Mouse (Mus musculus) limb, embryonic 13.5 days (tissue): ENCODE data around the gene Utp15. TPM values are rescaled to one million over a fixed set of nuclear protein-coding genes. Genes with fewer than 3 reads are reported as not detected.

Experiments used
- ATAC-seq: fragments of 200-750 bp; cut with Nextera tagmentation; 2 replicates; pipeline ENCODE4 v1.8.0; 2017; ENCODE audit warnings: low read depth, moderate number of reproducible peaks, moderate TSS enrichment; ENCODE audit not compliant: low FRiP score
- H3K27ac ChIP-seq: fragments of 300-500 bp; sonication (generic); 2 replicates; pipeline ENCODE4 v1.5.1; 2015; ENCODE audit warnings: inconsistent platforms, mild to moderate bottlenecking, moderate library complexity
- H3K27me3 ChIP-seq: fragments of 300-500 bp; sonication (generic); 2 replicates; pipeline ENCODE4 v1.6.1; 2015; ENCODE audit warnings: mild to moderate bottlenecking, inconsistent platforms
- H3K36me3 ChIP-seq: fragments of 300-500 bp; sonication (generic); 2 replicates; pipeline ENCODE4 v1.6.1; 2015; ENCODE audit warnings: inconsistent platforms, mild to moderate bottlenecking, moderate library complexity
- H3K4me1 ChIP-seq: fragments of 300-500 bp; sonication (generic); 2 replicates; pipeline ENCODE4 v1.6.1; 2015; ENCODE audit warnings: inconsistent platforms
- H3K4me2 ChIP-seq: fragments of 300-500 bp; sonication (generic); replicated peaks from 2 replicates; pipeline ENCODE4 v1.6.1; 2015; ENCODE audit warnings: inconsistent platforms, mild to moderate bottlenecking, moderate library complexity
- H3K4me3 ChIP-seq: fragments of 300-500 bp; sonication (generic); 2 replicates; pipeline ENCODE4 v1.5.1; 2015; ENCODE audit warnings: moderate library complexity, mild to moderate bottlenecking, inconsistent platforms
- H3K9ac ChIP-seq: fragments of 300-500 bp; sonication (generic); 2 replicates; pipeline ENCODE4 v1.6.1; 2015; ENCODE audit warnings: mild to moderate bottlenecking, inconsistent platforms
- H3K9me3 ChIP-seq: fragments of 300-500 bp; sonication (generic); 2 replicates; pipeline ENCODE4 v1.6.1; 2016; ENCODE audit warnings: inconsistent platforms
- WGBS: fragments of 180-500 bp; shearing (Covaris S2); methylation state at CpG from one replicate; pipeline ENCODE4 v1.1.7; 2015; 5-methylcytosine and 5-hydroxymethylcytosine counted together
- polyA plus RNA-seq: library from polyadenylated mRNA; unstranded; fragments of >200 nt; fragmentation: Nextera tagmentation; extraction: Ambion mirVana; gene quantifications from 2 replicates; pipeline ENCODE4 v1.2.1, GENCODE M21; 2015

Gene Utp15
- 32.9 and 33.8 TPM in 2 replicates for polyA plus RNA-seq

DNA sequence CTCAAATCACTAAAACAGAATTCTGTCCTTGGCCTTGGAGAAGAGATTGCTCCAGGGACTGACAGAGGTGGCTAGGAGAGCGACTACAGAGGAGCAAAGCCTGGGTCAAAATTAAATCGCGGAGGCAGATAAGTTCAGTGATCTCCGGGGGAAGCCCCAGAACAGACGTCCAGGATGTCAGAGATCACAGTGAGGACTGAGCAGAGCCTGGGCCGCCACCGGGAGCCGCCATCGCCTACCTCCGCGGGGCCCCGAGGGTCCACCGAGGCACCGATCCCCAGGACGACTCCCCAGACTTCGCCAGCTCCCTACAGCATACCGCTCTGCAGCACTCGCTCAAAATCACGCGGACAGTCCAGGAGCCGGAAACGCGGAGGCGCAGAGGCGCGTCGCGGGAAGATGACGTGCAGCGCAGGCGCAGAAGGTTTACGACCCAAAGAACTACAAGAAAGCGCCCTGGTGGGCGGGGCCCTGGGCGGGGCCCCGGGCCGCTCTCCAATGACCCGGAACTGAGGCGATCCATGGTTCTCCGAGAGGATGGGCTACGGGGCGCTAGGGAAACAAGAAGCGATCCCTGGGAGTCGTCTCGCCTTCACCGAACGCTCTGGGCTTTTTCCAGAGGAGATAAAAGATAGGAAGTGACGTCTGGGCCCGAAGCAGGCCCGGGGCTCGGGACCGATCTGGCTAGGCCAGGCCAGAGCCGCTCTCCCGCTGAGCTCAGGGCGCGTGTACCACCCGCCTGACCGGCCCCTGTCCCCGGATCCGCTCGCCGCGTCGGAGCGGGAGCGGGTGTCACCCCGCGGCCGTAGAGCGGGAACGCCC lies at the start of gene Utp15, which contains the start of gene Ankra2:
Gene Utp15, minus strand, starts transcription at position 406 of the 822 bp plus-strand sequence.
Gene Ankra2, plus strand, starts transcription at position 439 of the 822 bp plus-strand sequence.
- Histone ChIP-seq H3K9ac (peak within 1 kb of the TSS; percentile 87), H3K4me3 (peak within 1 kb of the TSS; percentile 92), H3K36me3 (peaks cover 27% of the 10 kb centered on the region), H3K27me3 (no peaks in the 10 kb centered on the region), H3K9me3 (no peaks in the 10 kb centered on the region), H3K4me1 (peaks cover 22% of the 10 kb centered on the region), H3K4me2 (peak within 1 kb of the TSS; percentile 75), H3K27ac (peak within 1 kb of the TSS; percentile 81)
- ATAC-seq = peak; percentile 98
- WGBS = under 1% methylated on average over 71 of the region's 71 CpGs

DNA sequence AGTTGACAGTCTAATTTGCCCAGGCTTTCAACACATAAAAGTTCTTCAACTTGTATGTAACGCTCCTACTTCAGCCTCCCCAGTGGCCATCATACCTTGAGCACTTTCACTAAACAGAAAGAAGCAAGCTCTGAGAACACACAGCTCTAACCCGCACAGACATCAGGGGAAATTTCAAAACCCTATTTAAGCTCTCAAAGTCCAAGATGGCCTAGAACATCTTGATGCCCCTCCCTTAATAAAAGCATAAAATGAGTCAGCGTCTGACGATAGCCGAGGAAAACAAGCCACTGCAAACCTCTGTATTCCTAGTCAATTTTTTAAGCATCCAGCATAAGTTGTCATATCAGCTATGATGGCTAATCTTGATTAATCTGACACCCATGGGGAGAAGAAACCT lies 48.8 kb upstream of the Utp15 start:
- 95% methylated on average over 5 of the region's 5 CpGs for WGBS
- H3K4me1 ChIP-seq = peaks cover 24% of the 10 kb centered on the region
- H3K4me3 ChIP-seq = no peak overlapping the region
- H3K27me3 ChIP-seq = no peaks in the 10 kb centered on the region
- H3K4me2 ChIP-seq = no peak overlapping the region
- H3K9me3 ChIP-seq = no peaks in the 10 kb centered on the region
- no peak overlapping the region for H3K9ac ChIP-seq
- ATAC-seq = no peak
- H3K27ac ChIP-seq = no peak overlapping the region
- H3K36me3 ChIP-seq = peaks cover 56% of the 10 kb centered on the region

DNA sequence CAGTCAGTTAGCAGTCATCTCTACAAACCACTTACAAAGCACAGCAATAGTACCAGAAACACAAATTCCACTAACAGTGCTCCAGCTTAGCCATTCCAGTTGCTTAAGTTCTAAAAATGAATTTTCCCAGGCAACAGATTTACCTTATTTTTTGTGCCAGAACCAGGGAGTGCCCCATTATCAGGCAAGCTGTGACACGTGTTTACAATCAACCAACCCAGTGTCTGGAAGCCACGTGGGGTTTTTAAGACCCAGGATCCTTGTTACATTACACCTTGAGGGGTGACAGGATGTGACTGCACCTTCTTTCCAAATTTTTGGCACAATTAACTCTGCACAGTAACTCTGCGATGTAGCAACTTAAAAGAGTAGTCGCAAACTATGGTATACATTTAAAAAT lies 45.9 kb upstream of the Utp15 start:
- H3K4me3 ChIP-seq = no peak overlapping the region
- H3K9me3 ChIP-seq = no peaks in the 10 kb centered on the region
- peaks cover 13% of the 10 kb centered on the region; the same call in 1 of the 2 replicates for H3K4me1 ChIP-seq
- H3K27ac ChIP-seq = no peak overlapping the region
- H3K27me3 ChIP-seq = no peaks in the 10 kb centered on the region
- H3K4me2 ChIP-seq = no peak overlapping the region
- no peak for ATAC-seq
- no peak overlapping the region for H3K9ac ChIP-seq
- WGBS = 46% methylated on average over 4 of the region's 4 CpGs
- peaks cover 55% of the 10 kb centered on the region for H3K36me3 ChIP-seq

DNA sequence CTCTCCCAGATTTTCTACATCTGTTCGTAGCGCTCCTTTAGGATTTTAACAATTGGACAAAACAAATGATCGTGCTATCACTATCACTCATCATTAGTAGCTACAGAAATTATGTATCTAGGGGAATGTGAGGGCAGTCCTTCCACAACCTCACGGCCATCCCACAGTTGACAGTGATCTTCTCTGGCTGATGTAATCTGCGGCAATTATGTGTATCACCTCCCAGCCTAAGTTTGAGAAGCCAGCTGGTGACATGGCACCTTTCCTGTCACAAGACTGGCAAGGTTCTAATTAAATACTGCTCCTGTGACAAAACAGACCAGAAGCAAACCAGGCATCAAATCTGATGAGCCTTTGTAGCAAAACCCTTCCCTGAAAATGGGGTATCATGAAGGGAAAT lies 45.2 kb upstream of the Utp15 start:
- Histone ChIP-seq H3K36me3 (peaks cover 48% of the 10 kb centered on the region), H3K4me1 (peaks cover 13% of the 10 kb centered on the region; the same call in 1 of the 2 replicates), H3K9ac (no peak overlapping the region), H3K27me3 (no peaks in the 10 kb centered on the region), H3K9me3 (no peaks in the 10 kb centered on the region), H3K27ac (no peak overlapping the region), H3K4me3 (no peak overlapping the region), H3K4me2 (no peak overlapping the region)
- 84% methylated on average over 5 of the region's 5 CpGs for WGBS
- no peak for ATAC-seq

DNA sequence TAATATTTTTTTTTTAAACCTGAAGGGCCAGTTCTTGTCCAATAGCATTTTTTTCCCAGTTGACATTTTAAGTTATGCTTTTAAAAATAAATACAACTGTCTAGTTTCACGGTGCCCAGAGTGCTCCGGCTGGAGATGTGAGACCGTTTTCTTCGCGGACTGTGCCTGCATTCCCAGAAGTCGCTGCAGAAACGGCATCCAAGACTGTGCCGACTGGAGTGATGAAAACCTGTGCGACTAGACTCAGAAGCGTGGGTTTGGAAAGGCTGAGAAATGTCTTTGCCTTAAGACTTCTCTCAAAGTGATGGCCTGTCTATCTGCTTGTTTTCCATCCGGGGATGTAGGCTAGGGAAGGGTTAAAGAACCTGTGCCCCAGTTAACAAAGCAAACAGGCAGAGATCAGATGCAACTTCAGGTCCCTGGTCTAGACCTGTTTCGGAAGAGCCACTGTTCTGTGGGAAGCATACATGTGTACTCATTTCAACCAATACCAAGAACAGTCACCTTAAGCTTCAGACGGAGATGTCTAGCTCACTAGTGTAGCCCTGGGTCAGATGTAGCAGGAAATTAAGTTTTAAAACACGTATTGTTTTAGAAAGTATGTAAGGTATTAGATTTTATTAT lies 44.1 kb upstream of the Utp15 start:
- Histone ChIP-seq H3K4me2 (no peak overlapping the region), H3K9me3 (no peaks in the 10 kb centered on the region), H3K4me3 (no peak overlapping the region), H3K27ac (no peak overlapping the region; the same call in 1 of the 2 replicates), H3K4me1 (peaks cover 7% of the 10 kb centered on the region; the same call in 1 of the 2 replicates), H3K36me3 (peaks cover 39% of the 10 kb centered on the region), H3K9ac (no peak overlapping the region), H3K27me3 (no peaks in the 10 kb centered on the region)
- ATAC-seq = no peak
- 53% methylated on average over 14 of the region's 14 CpGs for WGBS

DNA sequence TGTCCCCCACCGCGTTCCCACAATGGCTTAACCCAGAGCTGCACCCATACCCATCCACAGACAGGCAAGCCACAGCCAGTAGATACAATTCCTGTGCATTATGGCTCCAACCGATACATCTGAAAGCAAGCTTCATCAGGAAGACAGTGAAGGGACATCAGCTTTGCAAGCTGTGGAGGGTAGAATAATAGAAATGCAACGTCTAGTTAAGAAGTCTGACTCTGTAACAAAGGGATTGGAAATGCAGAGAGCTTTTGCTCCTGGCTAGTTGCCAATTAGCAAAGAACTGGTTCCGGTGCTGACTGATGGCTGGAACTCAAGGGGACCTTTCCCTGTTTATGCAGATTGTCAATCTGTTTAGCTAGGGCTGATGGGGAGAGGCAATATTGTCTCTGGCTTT lies 43.6 kb upstream of the Utp15 start:
- H3K4me1 ChIP-seq = peaks cover 7% of the 10 kb centered on the region; the same call in 1 of the 2 replicates
- WGBS = 43% methylated on average over 5 of the region's 5 CpGs
- no peak overlapping the region for H3K9ac ChIP-seq
- ATAC-seq = no peak
- H3K4me3 ChIP-seq = no peak overlapping the region
- H3K27ac ChIP-seq = no peak overlapping the region
- H3K27me3 ChIP-seq = no peaks in the 10 kb centered on the region
- H3K4me2 ChIP-seq = no peak overlapping the region
- H3K9me3 ChIP-seq = no peaks in the 10 kb centered on the region
- peaks cover 34% of the 10 kb centered on the region for H3K36me3 ChIP-seq

DNA sequence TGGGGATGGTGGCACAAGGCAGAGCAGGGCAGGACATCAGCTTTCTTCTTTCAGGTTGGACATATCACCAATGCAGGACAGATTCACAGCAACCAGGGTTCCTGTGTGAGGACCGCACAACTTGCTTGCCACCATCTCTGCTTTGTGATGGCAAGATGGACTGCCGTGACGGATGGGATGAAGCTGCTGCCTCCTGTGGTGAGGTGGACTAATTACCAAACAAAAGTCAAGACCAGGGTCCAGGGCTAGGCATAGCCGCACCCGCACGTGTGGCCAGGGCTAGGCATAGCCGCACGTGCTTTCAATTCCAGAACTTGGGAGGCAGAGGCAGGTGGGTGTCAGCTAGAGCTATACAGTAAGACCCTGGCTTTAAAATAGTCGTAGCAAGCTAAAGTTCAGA lies 42.4 kb upstream of the Utp15 start:
- H3K4me1 ChIP-seq = peaks cover 7% of the 10 kb centered on the region; the same call in 1 of the 2 replicates
- ATAC-seq = no peak
- H3K27ac ChIP-seq = no peak overlapping the region
- WGBS = 88% methylated on average over 9 of the region's 9 CpGs
- peaks cover 22% of the 10 kb centered on the region for H3K36me3 ChIP-seq
- H3K27me3 ChIP-seq = no peaks in the 10 kb centered on the region
- H3K9me3 ChIP-seq = no peaks in the 10 kb centered on the region
- H3K9ac ChIP-seq = no peak overlapping the region
- no peak overlapping the region for H3K4me2 ChIP-seq
- no peak overlapping the region for H3K4me3 ChIP-seq

DNA sequence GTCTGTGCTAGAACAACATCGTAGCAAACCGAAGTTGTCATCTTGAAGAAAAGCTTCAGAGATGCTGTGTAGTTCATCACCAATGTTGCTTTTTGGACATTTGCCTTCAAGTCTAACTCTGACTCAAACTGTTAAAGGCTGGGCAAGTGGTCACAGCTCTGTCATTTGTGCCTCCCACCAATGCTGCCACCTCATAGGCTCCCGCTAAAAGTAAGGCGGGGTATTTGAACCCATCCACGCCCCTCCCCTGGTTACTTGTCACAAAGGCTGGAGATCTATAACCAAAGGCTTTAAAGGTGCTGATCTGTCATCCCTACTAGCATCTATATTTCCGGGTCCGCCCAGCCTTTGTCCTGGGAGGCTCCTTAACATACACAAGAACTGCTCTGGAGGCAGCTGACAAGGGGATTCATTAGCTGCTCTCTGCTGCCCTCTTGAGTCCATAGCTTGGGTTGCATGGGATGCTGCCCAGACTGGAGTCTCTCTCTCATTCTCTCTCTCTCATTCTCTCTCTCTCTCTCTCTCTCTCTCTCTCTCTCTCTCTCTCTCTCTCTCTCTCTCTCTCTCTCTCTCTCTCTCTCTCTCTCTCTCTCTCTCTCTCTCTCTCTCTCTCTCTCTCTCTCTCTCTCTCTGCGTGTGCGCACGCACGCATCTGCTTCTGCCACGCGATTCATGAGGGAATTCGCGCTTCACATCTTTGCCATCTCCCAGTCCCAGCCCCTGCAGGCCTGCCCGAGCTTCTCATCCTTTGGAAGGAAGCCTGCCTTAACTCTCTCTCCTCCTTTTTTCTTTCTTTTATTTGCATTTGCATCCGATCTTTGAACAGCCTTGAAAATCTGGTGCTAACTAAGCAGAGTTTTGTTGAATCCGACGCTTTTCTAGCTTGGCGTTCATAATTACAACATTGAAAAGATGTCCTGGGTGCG lies 36.3 kb upstream of the Utp15 start:
- no peak overlapping the region for H3K4me3 ChIP-seq
- peak overlapping the region; percentile 51 for H3K4me2 ChIP-seq
- 50% methylated on average over 21 of the region's 21 CpGs for WGBS
- ATAC-seq = peak; percentile 58; the same call in 1 of the 2 replicates
- 0 out of 2 replicates have a peak, but pooled peaks cover 3% of the 10 kb centered on the region for H3K9me3 ChIP-seq
- no peak overlapping the region for H3K9ac ChIP-seq
- no peak overlapping the region for H3K27ac ChIP-seq
- H3K36me3 ChIP-seq = no peaks in the 10 kb centered on the region
- H3K27me3 ChIP-seq = no peaks in the 10 kb centered on the region
- no peaks in the 10 kb centered on the region; the same call in 1 of the 2 replicates for H3K4me1 ChIP-seq

DNA sequence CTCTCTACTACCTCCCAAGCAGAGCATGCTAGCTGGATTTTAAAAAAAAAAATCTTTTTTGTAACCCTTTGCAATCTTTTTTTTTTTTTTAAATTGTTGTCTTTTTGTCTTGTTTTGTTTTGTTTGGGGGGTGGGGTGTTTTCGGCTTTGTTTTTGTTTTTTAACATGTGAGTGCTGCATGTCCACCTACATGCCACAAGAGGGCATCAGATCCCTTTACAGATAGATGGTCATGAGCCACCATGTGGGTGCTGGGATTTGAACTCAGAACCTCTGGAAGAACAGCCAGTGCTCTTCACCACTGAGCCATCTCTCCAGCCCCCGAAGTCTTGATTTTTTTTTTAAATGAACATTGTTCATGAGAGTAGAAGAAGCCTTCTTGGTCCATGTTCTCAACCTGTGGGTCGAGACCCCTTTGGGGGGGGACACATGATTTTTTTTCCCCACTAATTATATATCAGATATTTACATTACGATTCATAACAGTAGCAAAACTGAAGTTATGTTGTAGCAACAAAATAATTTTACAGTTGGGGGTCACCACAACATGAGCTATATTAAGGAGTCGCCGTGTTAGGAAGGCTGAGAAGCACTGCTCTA lies 35.1 kb upstream of the Utp15 start:
- 93% methylated on average over 6 of the region's 6 CpGs for WGBS
- Histone ChIP-seq H3K4me2 (no peak overlapping the region), H3K4me1 (no peaks in the 10 kb centered on the region; the same call in 1 of the 2 replicates), H3K27ac (no peak overlapping the region), H3K4me3 (no peak overlapping the region), H3K9me3 (0 out of 2 replicates have a peak, but pooled peaks cover 3% of the 10 kb centered on the region), H3K27me3 (no peaks in the 10 kb centered on the region), H3K9ac (no peak overlapping the region), H3K36me3 (no peaks in the 10 kb centered on the region)
- no peak for ATAC-seq

DNA sequence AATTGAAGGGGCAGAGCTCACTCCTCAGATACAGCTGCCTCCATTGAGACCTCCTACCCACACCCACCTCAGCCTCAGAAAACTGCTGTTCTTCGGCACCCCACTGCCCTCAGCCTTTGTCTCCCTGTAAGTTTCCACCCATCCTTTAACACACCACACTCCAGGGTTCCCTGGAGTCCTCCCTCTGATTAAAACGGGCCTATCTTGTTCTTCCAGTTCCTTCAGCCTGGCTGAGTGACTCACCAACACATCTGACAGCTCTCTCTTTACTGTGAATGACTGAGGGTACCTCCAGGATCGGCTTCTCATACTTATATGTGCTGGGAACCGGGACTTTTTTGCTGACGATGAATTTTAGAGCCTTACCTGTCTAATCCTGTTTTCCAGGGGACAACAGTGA lies 33.2 kb upstream of the Utp15 start:
- no peak overlapping the region for H3K4me3 ChIP-seq
- ATAC-seq = no peak
- WGBS = 51% methylated on average over 5 of the region's 5 CpGs

DNA sequence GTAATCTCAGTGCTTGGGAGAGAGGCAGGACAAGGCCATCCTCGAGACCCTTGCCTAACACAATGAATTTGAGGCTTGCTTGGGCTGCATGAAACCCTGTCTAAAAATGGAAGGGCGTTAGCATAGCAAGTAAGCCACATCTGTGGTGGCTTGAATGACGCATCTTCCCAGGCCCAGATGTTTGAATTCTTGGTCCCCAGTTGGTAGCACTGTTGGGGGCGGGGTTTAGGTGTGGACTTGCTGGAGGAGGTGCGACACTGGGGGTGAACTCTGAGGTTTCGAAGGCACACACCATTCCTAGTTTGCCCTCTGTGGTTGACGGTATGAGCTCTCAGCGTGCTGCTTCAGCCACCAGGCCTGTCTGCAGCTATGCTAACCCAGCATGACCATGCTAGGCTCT lies 28.9 kb upstream of the Utp15 start:
- H3K27ac ChIP-seq = no peak overlapping the region
- ATAC-seq = no peak

More for the DNA sequence above, 33.2 kb upstream of the Utp15 start:
- Histone ChIP-seq H3K36me3 (no peaks in the 10 kb centered on the region), H3K9ac (no peak overlapping the region), H3K27me3 (no peaks in the 10 kb centered on the region), H3K9me3 (0 out of 2 replicates have a peak, but pooled peaks cover 3% of the 10 kb centered on the region), H3K4me1 (no peaks in the 10 kb centered on the region; the same call in 1 of the 2 replicates), H3K27ac (no peak overlapping the region), H3K4me2 (no peak overlapping the region)

More for the DNA sequence above, 28.9 kb upstream of the Utp15 start:
- H3K4me1 ChIP-seq = no peaks in the 10 kb centered on the region
- WGBS = 81% methylated on average over 8 of the region's 8 CpGs
- 0 out of 2 replicates have a peak, but pooled peaks cover 3% of the 10 kb centered on the region for H3K9me3 ChIP-seq
- H3K4me3 ChIP-seq = no peak overlapping the region
- H3K9ac ChIP-seq = no peak overlapping the region
- H3K4me2 ChIP-seq = no peak overlapping the region
- H3K27me3 ChIP-seq = no peaks in the 10 kb centered on the region
- no peaks in the 10 kb centered on the region for H3K36me3 ChIP-seq
